Mouse (Mus musculus) ES-Bruce4 (cell line): ENCODE results near the gene Fam243. TPM values are rescaled to one million over a fixed set of nuclear protein-coding genes. Genes with fewer than 3 reads are reported as not detected.

Experiments
- H3K27ac ChIP-seq: 2 replicates; pipeline ENCODE4 v1.5.1; 2012; ENCODE audit warnings: low read length, inconsistent platforms; ENCODE audit not compliant: insufficient read depth
- H3K27me3 ChIP-seq: 2 replicates; pipeline ENCODE4 v1.6.1; 2012; ENCODE audit warnings: mild to moderate bottlenecking, low read length, inconsistent platforms; ENCODE audit not compliant: control insufficient read depth, poor library complexity, insufficient read depth, severe bottlenecking
- H3K36me3 ChIP-seq: 2 replicates; pipeline ENCODE4 v1.6.1; 2012; ENCODE audit warnings: inconsistent platforms, mild to moderate bottlenecking, low read length, moderate library complexity; ENCODE audit not compliant: control insufficient read depth, poor library complexity, insufficient read depth, severe bottlenecking
- H3K4me1 ChIP-seq: one replicate; pipeline ENCODE4 v1.8.1; 2011; ENCODE audit warnings: low read length; ENCODE audit not compliant: control insufficient read depth, insufficient read depth
- H3K4me3 ChIP-seq: 2 replicates; pipeline ENCODE4 v1.5.1; 2011; ENCODE audit warnings: low read depth, mild to moderate bottlenecking, low read length
- H3K9ac ChIP-seq: 2 replicates; pipeline ENCODE4 v1.6.1; 2012; ENCODE audit warnings: low read depth, mild to moderate bottlenecking, inconsistent platforms; ENCODE audit not compliant: poor library complexity, severe bottlenecking
- H3K9me3 ChIP-seq: replicated peaks from 2 replicates; pipeline ENCODE4 v1.6.1; 2012; ENCODE audit warnings: mild to moderate bottlenecking, low read length, inconsistent platforms; ENCODE audit not compliant: control insufficient read depth, poor library complexity, insufficient read depth, severe bottlenecking
- CTCF ChIP-seq: IDR thresholded peaks from one replicate; pipeline ENCODE4 v1.8.1; 2011; ENCODE audit warnings: low read depth, low read length
- EP300 ChIP-seq: IDR thresholded peaks from 2 replicates; pipeline ENCODE4 v1.6.1; 2011; ENCODE audit warnings: low read depth, low read length; ENCODE audit not compliant: insufficient read depth
- POLR2A ChIP-seq: IDR thresholded peaks from one replicate; pipeline ENCODE4 v1.8.1; 2011; ENCODE audit warnings: low read length; ENCODE audit not compliant: insufficient read depth
- polyA plus RNA-seq: library from polyadenylated mRNA; stranded (reverse); fragments of >200 nt; gene quantifications from 2 replicates; pipeline ENCODE4 v1.2.4, GENCODE M21; 2011; ENCODE audit warnings: low read depth; ENCODE audit not compliant: missing spikeins, insufficient read depth, insufficient read length

Gene Fam243
- polyA plus RNA-seq, result not detected in 2 replicates

DNA sequence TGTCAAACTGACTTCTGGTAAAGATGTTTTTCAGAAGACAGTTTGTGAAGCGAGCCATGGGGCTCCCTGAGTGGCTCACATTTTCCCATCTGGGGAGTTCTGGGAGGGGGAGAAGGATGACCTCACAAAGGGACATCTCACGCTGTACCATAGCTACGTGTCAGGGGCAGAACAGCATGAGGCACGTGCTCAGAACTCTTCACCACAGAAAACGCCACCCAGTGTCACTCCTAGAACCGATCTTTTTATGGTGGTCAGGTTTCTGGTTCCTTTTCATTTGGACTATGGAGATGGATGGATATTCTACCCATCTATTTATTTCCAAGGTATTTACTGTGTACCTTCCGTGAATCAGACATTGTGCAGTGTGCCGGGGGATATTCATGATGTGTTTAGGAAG lies at the start of gene Fam243:
Fam243 (minus strand) TSS at position 101 of the 400 bp plus-strand sequence.
- Histone ChIP-seq H3K9ac (no peak within 1 kb of the TSS), H3K27me3 (no peaks in the 10 kb centered on the region), H3K4me3 (no peak within 1 kb of the TSS), H3K36me3 (no peaks in the 10 kb centered on the region), H3K9me3 (no peaks in the 10 kb centered on the region), H3K4me1 (no peaks in the 10 kb centered on the region), H3K27ac (no peak within 1 kb of the TSS)
- TF ChIP-seq EP300 (no peak), POLR2A (no peak), CTCF (no peak)

- no peak for TF ChIP-seq EP300
Measured at GRCm38 (mm10) chr16:92369260-92369659, 48.0 kb upstream of the Fam243 start.

GRCm38 (mm10) chr16:92365477-92365876 lies 44.2 kb upstream of the Fam243 start:
- no peaks in the 10 kb centered on the region for H3K36me3 ChIP-seq
- TF ChIP-seq POLR2A (no peak), CTCF (no peak)

More at GRCm38 (mm10) chr16:92369260-92369659, 48.0 kb upstream of the Fam243 start:
- Histone ChIP-seq H3K4me3 (no peak overlapping the region), H3K27me3 (no peaks in the 10 kb centered on the region), H3K9ac (no peak overlapping the region), H3K36me3 (no peaks in the 10 kb centered on the region), H3K27ac (no peak overlapping the region), H3K4me1 (no peaks in the 10 kb centered on the region), H3K9me3 (no peaks in the 10 kb centered on the region)

GRCm38 (mm10) chr16:92360711-92361110 lies 39.5 kb upstream of the Fam243 start:
- Histone ChIP-seq H3K9me3 (no peaks in the 10 kb centered on the region), H3K27ac (no peak overlapping the region), H3K9ac (no peak overlapping the region), H3K4me3 (no peak overlapping the region), H3K36me3 (no peaks in the 10 kb centered on the region), H3K4me1 (no peaks in the 10 kb centered on the region), H3K27me3 (no peaks in the 10 kb centered on the region)
- TF ChIP-seq EP300 (no peak), CTCF (no peak), POLR2A (no peak)

More at GRCm38 (mm10) chr16:92365477-92365876, 44.2 kb upstream of the Fam243 start:
- H3K9ac ChIP-seq, result no peak overlapping the region
- no peaks in the 10 kb centered on the region for H3K4me1 ChIP-seq
- H3K4me3 ChIP-seq, result no peak overlapping the region
- no peak overlapping the region for H3K27ac ChIP-seq
- H3K27me3 ChIP-seq, result no peaks in the 10 kb centered on the region
- H3K9me3 ChIP-seq, result no peaks in the 10 kb centered on the region

DNA sequence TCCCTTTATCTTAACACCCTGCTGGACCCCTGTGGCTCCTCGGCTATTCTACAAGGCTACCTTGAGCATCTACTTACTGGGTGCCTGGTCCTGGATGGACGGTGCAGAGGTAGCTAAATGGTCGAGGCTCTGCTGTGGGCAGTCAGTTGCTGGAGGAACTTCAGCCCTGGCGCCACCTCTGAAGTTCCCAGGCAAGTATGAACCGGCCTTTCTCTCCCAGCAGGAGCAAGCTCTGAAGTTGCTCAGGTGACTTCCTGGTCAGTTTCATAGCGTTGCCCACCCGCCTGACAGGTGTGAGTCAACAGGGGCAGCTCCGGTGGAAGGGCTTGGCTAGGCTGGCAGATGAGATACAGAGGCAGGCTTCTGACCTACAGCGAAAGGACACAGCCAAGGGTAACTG lies 38.0 kb upstream of the Fam243 start, which contains the start of gene Kcne1:
Kcne1 (minus strand) TSS at position 240 of the 400 bp plus-strand sequence.
- Histone ChIP-seq H3K36me3 (no peaks in the 10 kb centered on the region), H3K27me3 (no peaks in the 10 kb centered on the region), H3K4me3 (0 out of 2 replicates have a peak within 1 kb of the TSS, but pooled peaks have one; percentile 12), H3K4me1 (no peaks in the 10 kb centered on the region), H3K9ac (no peak within 1 kb of the TSS), H3K27ac (no peak within 1 kb of the TSS), H3K9me3 (no peaks in the 10 kb centered on the region)
- TF ChIP-seq CTCF (no peak), EP300 (no peak), POLR2A (no peak)

- Histone ChIP-seq H3K27ac (no peak overlapping the region), H3K4me3 (0 out of 2 replicates have a peak overlapping the region, but pooled peaks have one; percentile 12), H3K4me1 (no peaks in the 10 kb centered on the region), H3K27me3 (no peaks in the 10 kb centered on the region), H3K9me3 (no peaks in the 10 kb centered on the region), H3K9ac (no peak overlapping the region), H3K36me3 (no peaks in the 10 kb centered on the region)
- TF ChIP-seq EP300 (no peak), CTCF (no peak), POLR2A (no peak)
Measured at GRCm38 (mm10) chr16:92358734-92359133, 37.5 kb upstream of the Fam243 start.

- H3K4me1 ChIP-seq, result no peaks in the 10 kb centered on the region
- no peaks in the 10 kb centered on the region for H3K27me3 ChIP-seq
- H3K27ac ChIP-seq, result no peak overlapping the region
- H3K4me3 ChIP-seq, result no peak overlapping the region
- TF ChIP-seq POLR2A, result no peak
- TF ChIP-seq CTCF, result no peak
- TF ChIP-seq EP300, result no peak
- no peaks in the 10 kb centered on the region for H3K9me3 ChIP-seq
- H3K9ac ChIP-seq, result no peak overlapping the region
- no peaks in the 10 kb centered on the region for H3K36me3 ChIP-seq
Measured at GRCm38 (mm10) chr16:92357566-92357965, 36.3 kb upstream of the Fam243 start.
